Mouse (Mus musculus) lung, postnatal 0 days (tissue): ENCODE measurements at regions not wholly inside any gene's neighbourhood (a gene's known extent, or its start where the extent isn't known, plus 50 kb on each side); places are given as distances from the start of the nearest gene placed in this dataset.

Experiments used
- CTCF ChIP-seq: IDR thresholded peaks from 2 replicates; pipeline ENCODE4 v1.5.1; 2016; ENCODE audit warnings: antibody characterized with exemption, mild to moderate bottlenecking
- EP300 ChIP-seq: IDR thresholded peaks from 2 replicates; pipeline ENCODE4 v1.6.1; 2016; ENCODE audit warnings: antibody characterized with exemption, mild to moderate bottlenecking, control low read depth

DNA sequence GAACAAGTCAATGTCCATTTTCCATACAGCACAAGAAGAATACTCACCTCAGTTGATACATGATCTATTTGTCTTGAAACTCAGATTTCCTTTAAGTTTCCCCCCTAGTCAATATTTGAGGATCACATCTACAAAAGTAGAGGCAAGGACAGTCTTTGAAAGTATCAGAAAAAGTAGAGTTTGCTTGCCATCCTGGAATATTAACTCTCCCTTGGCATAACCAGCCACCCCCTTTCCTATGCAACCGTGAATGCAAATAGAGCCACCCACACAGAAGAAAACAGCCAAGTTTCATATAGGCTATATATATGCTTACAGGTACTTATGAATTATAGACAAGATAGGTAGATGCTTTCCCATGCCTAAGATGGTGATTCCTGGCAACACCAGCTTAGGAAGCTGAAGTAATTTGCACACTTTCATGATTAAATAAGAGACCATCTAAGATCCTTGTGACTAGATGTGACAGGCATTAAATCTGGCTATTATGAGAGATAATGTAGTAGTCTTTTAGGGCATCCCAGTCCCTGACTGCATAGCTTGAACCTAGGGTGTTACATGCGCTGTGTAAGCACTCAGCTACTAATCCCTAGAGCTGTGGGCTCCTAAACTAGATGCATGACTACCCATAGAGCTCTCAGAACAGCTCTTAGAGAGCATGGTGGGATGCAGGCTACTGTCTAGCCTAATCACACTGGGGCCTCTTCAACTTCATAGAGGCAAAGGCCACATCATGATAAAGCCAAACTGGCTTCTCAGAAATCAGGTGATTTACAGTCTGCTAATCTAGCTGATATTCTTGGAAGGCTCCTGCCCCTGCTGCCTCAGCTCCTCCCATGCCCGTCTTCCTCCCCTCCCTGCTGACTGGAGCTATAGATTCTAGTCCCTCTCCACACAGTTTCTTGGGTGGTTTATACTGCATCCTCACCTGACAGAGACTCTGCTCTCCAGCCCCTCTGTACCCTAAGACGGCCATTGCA, 829.5 kb downstream of the Kcnj2 start:
- TF ChIP-seq CTCF (no peak), EP300 (no peak)
